Mouse (Mus musculus) lung, postnatal 0 days (tissue): ENCODE results near the gene Gp9.

ENCODE experiments used
- CTCF ChIP-seq: IDR thresholded peaks from 2 replicates; pipeline ENCODE4 v1.5.1; 2016; ENCODE audit warnings: antibody characterized with exemption, mild to moderate bottlenecking
- EP300 ChIP-seq: IDR thresholded peaks from 2 replicates; pipeline ENCODE4 v1.6.1; 2016; ENCODE audit warnings: antibody characterized with exemption, mild to moderate bottlenecking, control low read depth

DNA sequence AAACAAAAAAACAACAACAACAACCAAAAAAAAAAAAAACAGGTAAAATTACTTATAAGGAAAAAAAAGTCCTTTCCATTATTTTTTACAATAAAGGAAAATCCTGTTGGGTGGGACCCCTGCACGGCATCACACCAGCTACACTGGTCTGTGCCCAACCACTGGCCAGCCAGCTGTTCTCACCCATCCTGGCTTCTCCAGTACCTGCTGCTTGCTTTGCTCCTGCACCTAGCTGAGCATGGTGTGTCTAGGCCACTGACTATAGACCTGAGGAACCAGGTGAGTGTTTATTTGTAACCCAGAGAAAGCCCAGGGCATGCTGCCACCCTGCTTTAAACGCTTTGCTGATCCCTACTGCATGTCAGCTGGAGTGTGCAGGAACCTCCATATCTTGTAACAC lies 42.5 kb downstream of the Gp9 start:
- no peak for TF ChIP-seq CTCF
- no peak for TF ChIP-seq EP300
